Mouse (Mus musculus): Measurements from ENCODE around the gene Il17d.

DNA sequence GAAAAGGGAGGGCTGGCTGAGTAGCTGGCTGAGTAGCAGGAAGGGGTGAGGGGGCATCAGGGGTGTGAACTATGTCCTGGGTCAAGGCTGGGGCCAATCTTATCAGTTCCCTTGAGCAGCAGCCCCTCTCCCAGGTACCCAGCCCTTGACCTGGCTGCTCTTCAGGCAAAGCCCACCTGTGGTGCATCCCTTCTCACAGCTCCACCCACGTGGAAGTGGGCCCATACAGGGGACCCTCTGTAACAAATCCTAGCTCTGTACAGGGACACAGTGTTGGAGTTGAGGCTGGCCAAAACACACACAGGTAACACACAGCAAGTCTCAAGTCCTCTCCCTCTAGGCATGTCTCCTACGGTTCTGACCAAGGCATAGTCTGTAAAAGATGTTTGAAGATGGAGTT is 3.0 kb downstream of the Il17d start:
- no peak for TF ChIP-seq CTCF (IDR thresholded peaks at IDR 0.05; ENCODE audit: low read depth)
- no peak for TF ChIP-seq EP300 (IDR thresholded peaks at IDR 0.05; ENCODE audit: low read depth)

Measured in heart, postnatal 0 days (tissue).